Mouse (Mus musculus): ENCODE data around the gene Rtl5. TPM values are rescaled to one million over a fixed set of nuclear protein-coding genes. Genes with fewer than 3 reads are reported as not detected.

Gene Rtl5
- polyA plus RNA-seq, 1 experiment from 2014 or later, result 10.4 TPM

- H3K36me3 ChIP-seq (ENCODE audit: control insufficient read depth, insufficient read depth), result no peaks in the 10 kb centered on the region
- 87% methylated on average over 4 of the region's 4 CpGs for WGBS
- no peaks in the 10 kb centered on the region for H3K4me1 ChIP-seq (replicated peaks; ENCODE audit: control insufficient read depth, insufficient read depth, low read length)
- H3K4me2 ChIP-seq (ENCODE audit: low read length), result no peak overlapping the region
- H3K9ac ChIP-seq (replicated peaks; ENCODE audit: low read depth, low read length), result no peak overlapping the region
- no peak overlapping the region for H3K27ac ChIP-seq (ENCODE audit: low read length)
- H3K9me3 ChIP-seq (ENCODE audit: control insufficient read depth, low read length), result no peaks in the 10 kb centered on the region
- ATAC-seq, result no peak
- H3K4me3 ChIP-seq (replicated peaks; ENCODE audit: low read length), result no peak overlapping the region
- no peaks in the 10 kb centered on the region for H3K27me3 ChIP-seq (replicated peaks; ENCODE audit: control insufficient read depth, insufficient read depth, low read length)
These were observed 17.1 kb downstream of the Rtl5 start for GRCm38 (mm10) chrX:102054009-102054408.

DNA sequence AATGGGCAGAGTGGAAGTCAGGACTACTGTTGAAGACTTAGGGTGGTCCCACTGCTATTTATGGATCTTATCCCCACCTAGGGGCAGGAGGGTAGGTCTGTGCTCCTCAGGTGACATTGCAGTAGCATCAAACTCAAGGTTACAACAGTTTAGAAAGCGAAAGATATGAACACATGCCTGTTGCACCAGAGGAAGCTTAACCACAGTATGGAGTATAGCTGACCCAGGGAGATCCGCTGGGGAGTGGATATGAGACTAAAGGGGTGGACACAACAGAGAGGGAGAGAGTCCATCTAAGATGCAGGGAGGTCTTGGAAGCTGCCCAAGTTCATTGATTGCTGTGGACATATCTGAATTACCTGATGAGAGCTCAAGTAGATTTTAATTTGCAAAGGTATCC, 17.7 kb downstream of the Rtl5 start:
- Histone ChIP-seq H3K27ac (ENCODE audit: low read length) (no peak overlapping the region), H3K4me3 (replicated peaks; ENCODE audit: low read length) (no peak overlapping the region)
- WGBS, result 84% methylated on average over 2 of the region's 2 CpGs

DNA sequence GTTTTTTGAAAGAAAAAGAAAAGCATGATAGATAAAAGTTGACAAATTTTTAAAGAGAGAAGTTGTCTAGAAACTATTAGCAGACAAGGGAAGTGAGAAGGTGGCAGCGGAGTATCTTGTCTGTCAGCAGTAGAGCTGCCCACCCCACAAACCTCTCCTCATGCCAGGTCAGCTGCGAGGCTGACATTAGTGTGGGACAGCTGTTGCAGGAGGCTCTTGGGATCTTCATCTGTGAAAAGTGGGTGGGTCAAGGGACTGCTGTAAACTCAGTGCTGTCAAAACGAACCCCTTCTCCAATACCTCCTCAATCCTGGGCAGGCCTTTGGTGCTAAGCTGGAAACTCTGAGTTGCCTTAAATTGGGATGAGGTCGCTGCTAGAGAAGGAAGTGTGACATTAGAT, 19.9 kb downstream of the Rtl5 start:
- Histone ChIP-seq H3K4me1 (replicated peaks; ENCODE audit: control insufficient read depth, insufficient read depth, low read length) (no peaks in the 10 kb centered on the region), H3K27me3 (replicated peaks; ENCODE audit: control insufficient read depth, insufficient read depth, low read length) (no peaks in the 10 kb centered on the region), H3K4me3 (replicated peaks; ENCODE audit: low read length) (no peak overlapping the region), H3K9me3 (ENCODE audit: control insufficient read depth, low read length) (no peaks in the 10 kb centered on the region), H3K4me2 (ENCODE audit: low read length) (no peak overlapping the region), H3K27ac (ENCODE audit: low read length) (no peak overlapping the region), H3K36me3 (ENCODE audit: control insufficient read depth, insufficient read depth) (no peaks in the 10 kb centered on the region), H3K9ac (replicated peaks; ENCODE audit: low read depth, low read length) (no peak overlapping the region)
- ATAC-seq, result no peak
- 85% methylated on average over 4 of the region's 4 CpGs for WGBS

More for the DNA sequence above, 17.7 kb downstream of the Rtl5 start:
- no peaks in the 10 kb centered on the region for H3K4me1 ChIP-seq (replicated peaks; ENCODE audit: control insufficient read depth, insufficient read depth, low read length)
- H3K9me3 ChIP-seq (ENCODE audit: control insufficient read depth, low read length), result no peaks in the 10 kb centered on the region
- H3K9ac ChIP-seq (replicated peaks; ENCODE audit: low read depth, low read length), result no peak overlapping the region
- no peak overlapping the region for H3K4me2 ChIP-seq (ENCODE audit: low read length)
- H3K27me3 ChIP-seq (replicated peaks; ENCODE audit: control insufficient read depth, insufficient read depth, low read length), result no peaks in the 10 kb centered on the region
- ATAC-seq, result no peak
- H3K36me3 ChIP-seq (ENCODE audit: control insufficient read depth, insufficient read depth), result no peaks in the 10 kb centered on the region

GRCm38 (mm10) chrX:102050552-102050951, 20.6 kb downstream of the Rtl5 start:
- no peaks in the 10 kb centered on the region for H3K36me3 ChIP-seq (ENCODE audit: control insufficient read depth, insufficient read depth)
- H3K9ac ChIP-seq (replicated peaks; ENCODE audit: low read depth, low read length), result no peak overlapping the region
- WGBS, result 82% methylated on average over 6 of the region's 6 CpGs
- no peak overlapping the region for H3K27ac ChIP-seq (ENCODE audit: low read length)
- no peaks in the 10 kb centered on the region for H3K9me3 ChIP-seq (ENCODE audit: control insufficient read depth, low read length)
- no peak overlapping the region for H3K4me2 ChIP-seq (ENCODE audit: low read length)
- ATAC-seq, result no peak
- no peaks in the 10 kb centered on the region for H3K4me1 ChIP-seq (replicated peaks; ENCODE audit: control insufficient read depth, insufficient read depth, low read length)
- H3K4me3 ChIP-seq (replicated peaks; ENCODE audit: low read length), result no peak overlapping the region
- no peaks in the 10 kb centered on the region for H3K27me3 ChIP-seq (replicated peaks; ENCODE audit: control insufficient read depth, insufficient read depth, low read length)

GRCm38 (mm10) chrX:102042386-102042785, 28.7 kb downstream of the Rtl5 start:
- WGBS, result 90% methylated on average over 4 of the region's 4 CpGs
- Histone ChIP-seq H3K27me3 (replicated peaks; ENCODE audit: control insufficient read depth, insufficient read depth, low read length) (no peaks in the 10 kb centered on the region; the same call in 1 of the 2 replicates), H3K4me3 (replicated peaks; ENCODE audit: low read length) (no peak overlapping the region), H3K27ac (ENCODE audit: low read length) (no peak overlapping the region), H3K4me1 (replicated peaks; ENCODE audit: control insufficient read depth, insufficient read depth, low read length) (no peaks in the 10 kb centered on the region), H3K4me2 (ENCODE audit: low read length) (no peak overlapping the region), H3K9me3 (ENCODE audit: control insufficient read depth, low read length) (no peaks in the 10 kb centered on the region), H3K9ac (replicated peaks; ENCODE audit: low read depth, low read length) (no peak overlapping the region), H3K36me3 (ENCODE audit: control insufficient read depth, insufficient read depth) (no peaks in the 10 kb centered on the region)
- ATAC-seq, result no peak

- Histone ChIP-seq H3K4me2 (ENCODE audit: low read length) (no peak overlapping the region), H3K27me3 (replicated peaks; ENCODE audit: control insufficient read depth, insufficient read depth, low read length) (no peaks in the 10 kb centered on the region; the same call in 1 of the 2 replicates), H3K36me3 (ENCODE audit: control insufficient read depth, insufficient read depth) (no peaks in the 10 kb centered on the region), H3K27ac (ENCODE audit: low read length) (no peak overlapping the region), H3K9ac (replicated peaks; ENCODE audit: low read depth, low read length) (no peak overlapping the region), H3K4me1 (replicated peaks; ENCODE audit: control insufficient read depth, insufficient read depth, low read length) (no peaks in the 10 kb centered on the region), H3K4me3 (replicated peaks; ENCODE audit: low read length) (no peak overlapping the region), H3K9me3 (ENCODE audit: control insufficient read depth, low read length) (no peaks in the 10 kb centered on the region)
- WGBS, result 42% methylated on average over 7 of the region's 7 CpGs
- ATAC-seq, result no peak
These were observed 29.5 kb downstream of the Rtl5 start for GRCm38 (mm10) chrX:102041562-102041961.

GRCm38 (mm10) chrX:102037506-102037905, 33.6 kb downstream of the Rtl5 start:
- H3K9ac ChIP-seq (replicated peaks; ENCODE audit: low read depth, low read length), result no peak overlapping the region
- H3K9me3 ChIP-seq (ENCODE audit: control insufficient read depth, low read length), result no peaks in the 10 kb centered on the region
- H3K4me2 ChIP-seq (ENCODE audit: low read length), result no peak overlapping the region
- no peaks in the 10 kb centered on the region; the same call in 1 of the 2 replicates for H3K27me3 ChIP-seq (replicated peaks; ENCODE audit: control insufficient read depth, insufficient read depth, low read length)
- WGBS, result 42% methylated on average over 2 of the region's 2 CpGs
- H3K36me3 ChIP-seq (ENCODE audit: control insufficient read depth, insufficient read depth), result no peaks in the 10 kb centered on the region
- H3K4me1 ChIP-seq (replicated peaks; ENCODE audit: control insufficient read depth, insufficient read depth, low read length), result no peaks in the 10 kb centered on the region
- no peak overlapping the region for H3K4me3 ChIP-seq (replicated peaks; ENCODE audit: low read length)
- ATAC-seq, result no peak
- H3K27ac ChIP-seq (ENCODE audit: low read length), result no peak overlapping the region

- Histone ChIP-seq H3K4me2 (ENCODE audit: low read length) (no peak overlapping the region), H3K27me3 (replicated peaks; ENCODE audit: control insufficient read depth, insufficient read depth, low read length) (no peaks in the 10 kb centered on the region; the same call in 1 of the 2 replicates), H3K36me3 (ENCODE audit: control insufficient read depth, insufficient read depth) (no peaks in the 10 kb centered on the region), H3K27ac (ENCODE audit: low read length) (no peak overlapping the region), H3K4me1 (replicated peaks; ENCODE audit: control insufficient read depth, insufficient read depth, low read length) (no peaks in the 10 kb centered on the region), H3K9ac (replicated peaks; ENCODE audit: low read depth, low read length) (no peak overlapping the region), H3K4me3 (replicated peaks; ENCODE audit: low read length) (no peak overlapping the region), H3K9me3 (ENCODE audit: control insufficient read depth, low read length) (no peaks in the 10 kb centered on the region)
- ATAC-seq, result no peak
- WGBS, result 71% methylated on average over 3 of the region's 3 CpGs
These were observed 34.2 kb downstream of the Rtl5 start for GRCm38 (mm10) chrX:102036866-102037361.

GRCm38 (mm10) chrX:102035671-102036070, 35.4 kb downstream of the Rtl5 start:
- no peak for ATAC-seq
- 42% methylated on average over 3 of the region's 3 CpGs for WGBS
- Histone ChIP-seq H3K36me3 (ENCODE audit: control insufficient read depth, insufficient read depth) (no peaks in the 10 kb centered on the region), H3K27ac (ENCODE audit: low read length) (no peak overlapping the region), H3K9ac (replicated peaks; ENCODE audit: low read depth, low read length) (no peak overlapping the region), H3K4me1 (replicated peaks; ENCODE audit: control insufficient read depth, insufficient read depth, low read length) (no peaks in the 10 kb centered on the region), H3K27me3 (replicated peaks; ENCODE audit: control insufficient read depth, insufficient read depth, low read length) (no peaks in the 10 kb centered on the region), H3K9me3 (ENCODE audit: control insufficient read depth, low read length) (no peaks in the 10 kb centered on the region), H3K4me3 (replicated peaks; ENCODE audit: low read length) (no peak overlapping the region), H3K4me2 (ENCODE audit: low read length) (no peak overlapping the region)

- Histone ChIP-seq H3K27me3 (replicated peaks; ENCODE audit: control insufficient read depth, insufficient read depth, low read length) (no peaks in the 10 kb centered on the region), H3K9ac (replicated peaks; ENCODE audit: low read depth, low read length) (no peak overlapping the region), H3K4me3 (replicated peaks; ENCODE audit: low read length) (no peak overlapping the region), H3K9me3 (ENCODE audit: control insufficient read depth, low read length) (no peaks in the 10 kb centered on the region), H3K4me1 (replicated peaks; ENCODE audit: control insufficient read depth, insufficient read depth, low read length) (no peaks in the 10 kb centered on the region), H3K4me2 (ENCODE audit: low read length) (no peak overlapping the region), H3K27ac (ENCODE audit: low read length) (no peak overlapping the region), H3K36me3 (ENCODE audit: control insufficient read depth, insufficient read depth) (no peaks in the 10 kb centered on the region)
- ATAC-seq, result no peak
- 64% methylated on average over 1 of the region's 2 CpGs for WGBS
These were observed 37.5 kb downstream of the Rtl5 start for GRCm38 (mm10) chrX:102033566-102033965.
